Mouse (Mus musculus): ENCODE measurements at regions not wholly inside any gene's neighbourhood (a gene's known extent, or its start where the extent isn't known, plus 50 kb on each side); places are given as distances from the start of the nearest gene placed in this dataset.

DNA sequence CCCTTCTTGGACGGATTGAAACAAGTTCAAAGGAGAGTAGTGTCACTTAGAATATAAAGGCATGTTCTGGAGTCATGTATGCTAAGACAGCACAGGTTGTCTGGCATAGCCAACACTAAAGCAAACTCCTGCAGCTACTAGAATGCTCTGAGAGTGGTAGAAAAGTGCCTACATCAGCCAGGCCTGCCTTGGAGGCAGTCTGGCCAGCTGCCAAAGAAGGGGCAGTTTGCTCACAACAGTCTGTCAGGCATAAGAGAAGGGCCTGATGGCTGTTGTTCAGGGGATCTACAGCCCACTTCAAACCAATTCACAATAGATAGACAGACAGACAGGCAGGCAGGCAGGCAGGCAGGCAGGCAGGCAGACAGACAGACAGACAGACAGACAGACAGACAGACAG, 136.5 kb upstream of the Dap start:
- DNase-seq: no peak

DNA sequence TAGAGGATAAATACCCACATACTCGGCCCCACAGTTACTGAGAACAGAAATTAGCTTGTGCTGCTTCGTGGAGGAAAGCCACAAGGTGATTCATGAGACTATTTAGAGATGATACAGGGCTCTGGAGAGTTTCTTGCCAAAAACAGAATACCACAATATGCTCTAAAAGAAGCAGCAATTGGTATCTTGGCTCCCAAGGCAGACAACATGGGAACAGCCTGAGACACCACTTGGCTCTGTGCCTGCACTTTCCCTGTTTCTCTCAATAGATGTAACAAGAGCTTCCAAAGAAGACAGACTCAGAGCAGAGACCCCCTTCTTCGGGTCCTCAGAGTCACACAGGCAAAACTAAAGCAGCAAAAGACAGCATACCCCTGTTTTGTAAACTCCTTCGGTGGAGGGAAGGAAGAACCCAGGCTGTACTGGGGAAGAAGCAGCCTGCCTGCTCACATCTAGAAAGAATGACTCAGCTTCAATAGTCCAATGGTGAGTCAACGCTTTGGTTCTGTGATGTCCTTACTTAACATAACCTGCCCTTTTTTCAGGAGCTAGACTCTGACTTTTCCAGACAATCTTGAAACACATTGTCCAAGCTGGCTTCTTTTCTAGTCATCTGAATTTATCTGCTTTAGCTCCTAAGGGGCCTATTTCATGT, 132.1 kb upstream of the Dap start:
- DNase-seq: peak; percentile 85

DNA sequence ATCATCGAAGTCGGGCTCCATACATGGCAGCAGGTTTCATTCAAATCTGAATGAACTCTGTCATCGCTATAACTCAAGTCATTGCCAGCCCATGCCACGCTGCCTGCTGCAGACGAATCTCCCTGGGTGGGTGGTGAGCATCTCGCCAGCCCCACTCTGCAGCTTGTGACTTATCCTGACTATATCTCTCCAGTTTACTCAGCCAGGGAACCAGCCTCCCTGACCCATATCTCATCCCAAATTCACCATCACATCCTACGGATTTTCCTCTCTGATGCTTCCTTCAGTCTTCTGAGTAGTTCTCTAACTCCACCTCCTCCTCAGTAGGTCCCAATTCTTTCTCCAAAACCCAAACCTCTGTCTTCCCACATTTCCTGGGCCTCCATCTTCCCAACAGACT, 127.9 kb upstream of the Dap start:
- peak; percentile 37 for DNase-seq

DNA sequence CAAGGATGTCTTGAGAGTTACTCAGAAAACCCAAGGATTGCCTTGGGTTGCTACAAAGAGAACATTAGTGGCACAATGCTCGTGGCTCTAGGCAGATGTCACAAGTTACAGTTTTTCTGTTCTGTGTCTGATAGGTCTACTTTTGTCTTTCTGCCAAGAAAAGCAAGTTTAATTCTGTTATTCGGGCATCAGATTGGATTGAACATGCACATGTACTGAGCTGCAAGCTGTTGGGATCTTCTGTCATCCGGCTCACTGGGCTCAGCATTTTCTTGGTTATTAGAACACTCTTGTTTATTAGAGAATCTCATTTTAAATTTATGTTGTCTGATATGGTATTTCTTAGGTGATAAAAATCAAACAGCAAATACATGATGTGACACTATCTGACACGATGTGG, 126.8 kb upstream of the Dap start:
- DNase-seq: no peak

DNA sequence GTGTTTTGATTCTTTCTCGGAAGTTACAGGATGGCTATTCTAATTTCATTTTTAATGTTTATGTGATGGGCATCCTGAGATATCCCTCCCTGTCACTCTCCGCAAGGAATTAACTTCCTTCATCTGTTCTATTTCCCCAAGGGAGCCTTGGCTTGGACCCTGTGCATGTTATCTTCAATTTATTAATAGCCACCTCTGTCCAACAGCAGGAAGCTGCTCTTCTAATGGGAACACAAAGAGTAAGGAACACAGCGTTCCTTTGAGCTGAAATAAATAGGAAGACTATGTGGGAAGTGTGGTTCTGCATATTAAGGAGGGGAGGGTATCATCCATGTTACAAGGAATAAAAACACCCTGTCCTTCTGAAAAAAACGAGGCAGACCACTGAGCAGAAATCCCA, 119.4 kb upstream of the Dap start:
- no peak for DNase-seq

DNA sequence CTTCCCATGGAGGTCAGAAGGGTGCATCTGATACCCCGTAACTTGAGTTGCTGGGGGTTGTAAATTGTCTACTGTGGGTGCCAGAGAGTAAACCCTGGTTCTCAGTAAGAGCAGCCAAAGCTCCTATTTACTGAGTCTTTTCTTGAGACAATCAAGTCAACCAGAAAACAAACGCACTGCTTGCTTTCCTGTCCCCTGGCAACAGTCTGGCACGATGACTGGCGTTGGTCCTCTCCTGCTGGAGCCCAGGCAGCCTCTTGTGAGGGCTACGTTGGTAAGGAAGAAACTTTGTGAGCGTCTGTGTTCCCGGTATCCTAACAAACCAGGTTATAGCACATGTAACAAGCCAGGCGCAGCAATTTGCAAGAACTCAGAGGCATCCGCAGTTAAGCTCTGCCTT, 117.2 kb upstream of the Dap start:
- no peak for DNase-seq

DNA sequence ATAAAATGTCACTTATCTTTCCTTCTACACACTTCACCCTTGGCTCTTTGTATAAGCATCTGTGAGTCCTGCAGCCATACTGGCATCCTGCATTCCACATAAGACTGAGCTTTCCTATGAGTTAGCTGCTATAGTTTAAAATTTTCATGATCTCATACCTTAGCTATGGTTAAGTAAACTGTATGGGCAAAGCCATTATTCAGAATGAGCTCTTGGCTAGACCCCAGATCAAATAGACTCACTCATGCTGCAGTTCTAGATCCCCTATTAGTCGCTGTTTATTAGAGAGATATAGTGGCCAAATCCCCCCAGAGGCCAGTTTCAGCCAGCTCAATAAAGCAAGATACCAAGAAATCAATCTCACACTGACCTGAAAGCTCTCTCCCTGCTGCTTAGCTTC, 110.9 kb upstream of the Dap start:
- DNase-seq: no peak

DNA sequence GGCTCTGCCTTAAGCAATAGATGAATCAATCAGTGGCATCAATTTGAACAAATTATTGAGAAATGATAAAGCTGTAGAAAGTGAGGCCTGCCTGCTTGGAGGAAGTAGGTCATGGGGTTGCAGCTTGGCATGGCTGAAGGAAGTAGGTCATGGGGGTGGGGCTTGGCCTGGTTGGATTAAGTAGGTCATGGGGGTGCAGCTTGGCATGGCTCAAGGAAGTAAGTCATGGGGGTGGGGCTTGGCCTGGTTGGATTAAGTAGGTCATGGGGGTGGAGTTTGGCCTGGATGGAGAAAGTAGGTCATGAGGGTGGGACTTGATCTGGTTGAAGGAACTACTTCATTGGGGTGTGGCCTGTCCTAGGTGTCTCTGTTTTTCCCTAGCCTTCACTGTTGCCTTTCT, 106.8 kb upstream of the Dap start:
- DNase-seq: no peak

DNA sequence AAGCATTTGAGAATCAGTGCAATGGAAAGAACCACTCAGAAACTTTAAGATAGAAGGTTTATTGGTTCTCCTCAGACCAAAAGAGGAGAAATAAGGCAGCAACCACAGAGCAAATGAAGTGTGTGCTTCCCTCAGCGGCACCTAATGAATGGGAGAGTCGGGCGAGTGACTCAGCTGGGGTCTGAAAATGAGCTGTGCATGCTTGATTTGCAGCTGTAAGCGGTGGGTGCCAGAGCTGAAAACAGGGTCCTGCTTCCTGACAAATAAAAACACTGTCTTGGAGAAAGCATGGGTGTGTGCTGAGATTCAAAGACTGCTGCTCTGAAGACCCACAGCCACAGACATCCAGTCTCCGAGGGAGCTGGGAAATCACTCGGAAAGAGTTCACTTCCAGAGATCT, 104.0 kb upstream of the Dap start:
- no peak for DNase-seq

DNA sequence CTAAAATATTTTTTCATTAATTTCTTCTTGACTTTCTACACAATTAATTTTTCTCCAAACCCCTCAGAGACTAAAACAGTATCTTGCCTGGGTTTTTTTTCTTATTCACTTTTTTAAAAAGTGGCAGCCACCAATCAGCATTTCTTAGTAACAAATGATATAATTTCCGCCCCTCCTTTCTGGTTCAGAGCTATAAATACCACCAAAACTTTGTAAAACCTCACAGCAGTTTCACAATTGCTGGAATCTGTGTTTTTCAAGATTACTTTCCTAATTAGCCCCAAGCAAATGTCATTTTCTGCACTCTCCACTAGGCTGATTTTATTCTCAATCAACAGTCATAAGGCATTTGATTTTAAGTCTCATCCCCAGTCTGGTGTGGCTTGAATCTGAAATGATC, 98.3 kb upstream of the Dap start:
- DNase-seq: no peak

DNA sequence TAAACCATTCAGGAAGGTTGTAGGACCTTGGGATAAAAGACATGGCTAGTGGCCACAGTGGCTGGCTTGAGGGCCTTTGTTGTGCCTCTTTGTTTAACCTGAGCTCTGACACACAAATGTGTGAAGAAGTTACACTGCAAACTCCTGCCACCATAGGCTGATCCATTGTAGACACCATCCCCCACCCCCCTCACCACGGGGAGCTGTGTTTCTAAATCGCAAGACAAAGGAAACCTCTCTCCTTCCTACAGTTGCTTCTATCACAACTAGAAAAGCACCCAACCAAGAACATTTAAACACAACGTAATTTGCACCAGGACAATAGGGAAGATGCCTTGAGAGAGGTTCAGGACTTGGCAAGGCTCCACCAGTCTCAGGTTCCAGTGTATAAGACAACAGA, 97.1 kb upstream of the Dap start:
- no peak for DNase-seq

DNA sequence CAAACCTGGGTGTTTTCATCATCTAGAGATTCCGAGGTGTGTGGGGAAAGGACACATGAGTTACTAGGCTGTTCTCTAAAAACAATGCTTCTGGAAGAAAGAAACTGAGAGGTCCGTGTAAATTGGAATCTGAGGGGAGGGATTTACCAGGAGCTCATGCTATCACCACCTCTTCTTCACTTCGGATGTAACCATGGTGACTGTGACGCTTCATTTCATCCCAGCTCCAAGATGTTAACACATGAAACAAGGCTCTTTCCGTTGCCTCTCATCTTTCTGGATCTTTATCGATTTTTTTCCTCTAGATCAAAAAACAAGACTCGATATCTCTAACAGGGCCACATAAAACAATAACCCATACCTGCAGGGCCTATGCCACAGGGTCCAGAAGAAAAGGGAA, 89.2 kb upstream of the Dap start:
- peak; percentile 33 for DNase-seq

DNA sequence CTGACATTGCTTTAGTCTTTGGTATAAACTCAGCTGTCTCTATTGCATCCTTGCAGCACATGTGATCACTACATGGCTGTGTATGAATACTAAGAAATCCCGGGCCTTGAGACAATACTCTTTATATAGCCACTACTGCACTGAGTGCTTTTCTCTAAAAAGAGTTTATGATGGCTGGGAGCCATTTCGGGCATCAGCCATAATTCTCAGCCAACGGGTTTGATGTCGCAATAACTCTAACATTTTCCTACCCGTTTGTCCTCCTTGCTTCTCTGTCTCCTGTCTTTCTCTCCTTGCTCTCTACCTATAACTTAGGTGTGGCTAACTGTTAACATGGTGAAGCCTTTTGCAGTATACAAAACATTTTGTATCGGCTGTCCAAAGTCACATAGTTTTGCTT, 85.5 kb upstream of the Dap start:
- DNase-seq: no peak

DNA sequence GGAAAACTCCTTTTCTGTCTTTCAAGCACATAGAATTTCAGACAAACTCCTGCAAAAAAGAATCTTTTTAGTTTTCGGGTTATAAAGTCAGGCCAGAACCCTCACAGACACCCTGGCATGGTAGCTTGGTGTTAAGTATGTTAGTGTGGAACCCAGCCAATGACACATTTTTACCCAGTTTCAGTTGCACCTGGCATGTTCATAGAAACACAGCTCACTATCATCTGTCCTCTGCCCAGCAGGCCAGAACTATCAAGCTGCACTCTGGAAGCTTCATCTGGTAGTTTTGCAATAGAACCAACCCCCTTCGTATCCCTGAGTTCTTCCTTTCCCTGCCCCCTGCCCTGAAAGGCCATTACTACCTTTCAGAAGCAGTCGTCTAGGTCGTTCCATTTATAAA, 82.4 kb upstream of the Dap start:
- DNase-seq: no peak

DNA sequence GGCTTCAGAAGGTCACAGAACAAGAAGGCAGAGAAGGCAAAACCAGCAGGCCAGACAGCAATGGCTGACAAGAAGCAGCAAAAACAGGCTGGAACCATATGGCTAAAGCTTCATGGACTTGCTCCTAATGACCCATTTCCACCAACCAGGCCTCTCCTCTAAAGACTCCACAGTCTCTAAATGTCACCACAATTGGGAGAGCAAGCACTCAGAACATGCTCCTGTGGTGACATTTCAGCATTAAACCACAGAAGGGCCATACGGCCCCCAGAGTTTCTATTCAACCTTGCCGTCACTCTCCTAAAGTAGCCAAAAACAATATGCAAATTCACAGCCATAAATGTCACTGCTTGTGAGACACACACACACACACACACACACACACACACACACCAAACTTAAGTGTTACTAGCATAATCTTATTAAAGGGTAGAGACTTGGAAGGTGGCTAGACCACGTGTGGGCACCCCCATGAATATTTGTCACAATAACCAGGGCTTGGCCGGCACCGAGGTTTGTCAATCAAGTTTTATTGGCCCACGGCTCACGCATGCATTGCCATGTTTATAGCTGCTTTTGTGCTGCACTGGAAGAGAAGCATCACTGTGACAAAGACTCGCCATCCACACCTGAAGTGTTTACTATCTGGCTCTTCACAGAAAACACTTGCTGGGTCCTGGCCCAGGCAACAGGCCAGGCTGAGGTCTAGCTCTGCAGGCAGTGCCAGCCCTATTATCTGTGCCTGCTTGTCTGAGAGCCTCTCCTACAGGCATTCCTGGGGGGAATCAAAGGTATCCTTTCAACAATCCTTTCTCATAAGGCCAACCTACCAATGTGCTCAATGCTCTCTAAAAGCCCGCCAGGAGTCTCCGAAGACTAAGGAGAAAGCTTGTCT, 75.6 kb upstream of the Dap start:
- DNase-seq: no peak

DNA sequence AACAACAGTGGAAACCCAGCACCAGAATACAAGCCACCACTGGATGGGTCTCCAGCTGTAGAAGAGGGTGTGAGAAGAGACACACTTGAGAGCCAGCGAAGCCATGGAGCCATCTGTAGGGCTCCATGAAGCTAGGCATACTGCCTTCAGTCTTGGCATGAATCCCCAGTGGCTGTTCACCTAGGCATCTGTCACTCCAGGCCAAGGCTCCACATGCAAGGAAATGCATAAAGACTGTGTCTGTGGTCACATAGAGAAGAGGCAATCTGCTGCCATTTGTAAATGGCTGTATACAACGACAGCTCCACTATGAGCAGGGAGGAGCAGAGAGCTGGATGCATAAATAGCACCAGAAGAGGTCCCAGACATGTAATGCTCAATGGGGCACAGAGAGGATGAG, 74.3 kb upstream of the Dap start:
- no peak for DNase-seq

DNA sequence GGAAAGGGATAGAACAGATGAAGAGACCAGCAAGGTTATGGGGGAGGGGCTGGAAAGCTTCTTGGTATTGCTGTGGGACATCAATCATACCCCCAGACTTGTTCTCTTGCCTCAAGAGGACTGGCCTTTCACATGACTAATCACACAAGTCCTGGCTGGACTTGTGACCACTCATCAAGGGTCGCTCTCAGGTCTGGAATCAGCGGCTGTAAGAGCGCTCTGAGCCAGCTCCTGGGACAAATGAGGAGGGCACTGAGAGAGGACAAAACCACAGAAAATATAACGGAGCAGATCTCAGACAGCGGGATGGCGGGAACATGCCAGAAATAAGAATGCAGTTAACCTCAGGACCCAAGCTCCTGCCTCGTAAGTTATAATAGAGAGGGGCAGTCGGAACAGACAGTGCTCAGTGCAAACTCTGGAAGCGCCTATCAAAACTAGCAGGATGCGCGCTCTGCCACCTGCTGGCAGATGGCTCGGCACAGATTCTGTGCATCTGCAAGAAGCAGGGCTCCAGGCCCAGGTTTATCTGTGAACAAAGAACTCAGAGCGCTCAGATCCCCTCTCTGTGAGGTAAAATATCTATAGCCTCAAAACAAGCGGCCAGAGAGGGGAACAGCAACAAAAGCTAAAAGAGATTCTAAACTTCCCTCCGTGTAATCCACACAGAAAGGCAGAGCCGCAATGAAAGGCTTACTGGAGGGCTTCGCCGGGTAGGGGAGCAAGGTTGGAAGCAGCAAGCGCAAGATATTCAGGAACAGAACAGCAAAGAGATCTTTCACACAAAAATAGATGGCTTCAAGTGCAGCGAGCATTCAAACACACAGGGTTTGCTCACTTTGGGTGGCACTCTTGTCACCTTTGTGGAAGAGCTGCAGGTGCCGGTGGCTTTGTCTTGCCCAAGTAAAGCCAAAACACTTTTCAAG, 73.3 kb upstream of the Dap start:
- peak; percentile 76 for DNase-seq

DNA sequence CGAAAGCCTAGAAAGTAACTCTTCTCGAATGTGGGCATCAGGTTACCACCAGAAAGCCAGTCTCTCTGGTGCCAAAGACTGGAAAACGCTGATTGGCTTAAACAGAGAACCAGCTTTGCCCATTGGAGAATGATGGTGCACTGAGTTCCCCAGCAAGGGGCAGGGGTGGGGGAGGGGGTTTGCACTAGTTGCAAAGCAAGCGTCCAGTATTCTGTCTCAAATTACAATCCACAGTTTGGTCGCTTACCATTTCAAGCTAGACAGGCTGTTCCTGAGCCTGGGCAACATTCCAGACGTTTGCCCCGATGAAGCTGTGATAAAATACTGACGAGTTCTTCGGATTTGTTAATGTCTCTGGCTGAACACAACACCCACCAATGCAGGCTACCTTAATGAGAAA, 69.0 kb upstream of the Dap start:
- DNase-seq: no peak

DNA sequence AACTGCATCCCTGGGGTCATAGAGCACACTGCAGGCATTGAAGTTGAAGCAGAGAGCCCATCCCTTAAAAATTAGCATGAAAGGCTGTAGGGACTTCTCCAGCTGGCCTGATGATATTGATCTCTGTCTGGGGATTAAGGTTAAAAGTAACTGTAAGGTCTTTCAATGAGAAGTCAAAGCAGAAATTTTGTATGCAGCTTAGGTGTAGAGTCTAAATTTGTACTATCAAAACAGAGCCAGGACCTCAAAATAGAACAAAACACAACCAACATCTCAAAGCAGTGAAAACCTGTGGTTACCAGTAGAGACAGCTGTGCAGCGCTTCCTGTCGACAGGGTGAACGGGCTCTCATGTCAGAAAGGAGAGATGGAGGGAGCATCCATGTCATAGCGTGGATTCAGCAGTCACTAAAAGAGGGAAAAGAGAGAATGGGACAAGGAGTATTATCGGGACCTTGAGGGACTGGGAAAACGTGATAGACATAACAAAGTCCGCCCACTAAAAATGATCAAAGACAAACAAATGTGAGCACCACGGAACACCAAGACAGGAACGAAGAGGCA, 57.5 kb upstream of the Dap start:
- DNase-seq: no peak

DNA sequence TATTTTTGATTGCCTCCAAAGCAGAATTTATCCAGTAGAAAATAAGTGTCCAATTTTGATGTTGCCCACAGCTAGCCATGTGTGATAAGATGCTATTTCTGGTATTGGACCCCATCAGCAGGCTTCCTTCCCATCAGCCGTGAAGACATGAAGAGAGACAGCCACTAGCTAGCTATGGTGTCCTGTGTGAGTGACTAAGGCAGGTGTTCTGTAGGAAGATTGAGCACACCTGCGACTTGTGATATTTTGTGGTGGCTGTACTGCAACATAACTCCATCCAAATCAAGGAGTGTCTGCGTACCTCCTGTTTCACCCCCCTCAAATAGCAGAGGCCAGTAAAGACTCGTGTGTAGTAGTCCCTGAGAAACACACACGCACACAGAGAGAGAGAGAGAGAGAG, 56.6 kb upstream of the Dap start:
- no peak for DNase-seq

DNA sequence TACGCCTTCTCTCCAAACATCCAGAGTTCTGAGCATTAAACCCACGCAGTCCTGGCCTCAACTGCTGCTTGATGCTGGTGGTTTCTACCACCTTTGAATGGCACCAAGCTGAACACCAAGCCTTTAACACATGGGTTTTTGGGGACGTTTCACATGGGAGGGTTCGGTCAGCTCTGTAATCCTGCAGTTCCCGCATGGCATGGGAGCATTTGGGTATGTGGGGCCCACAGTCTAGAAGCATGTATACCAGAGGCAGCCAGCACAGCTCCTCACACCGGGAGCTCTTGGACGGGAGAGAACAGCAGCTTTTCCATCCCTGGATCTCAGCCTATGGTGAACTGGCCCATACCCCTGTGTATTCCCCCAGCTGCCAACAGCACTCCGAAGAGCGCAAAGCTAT, 55.9 kb upstream of the Dap start:
- no peak for DNase-seq

DNA sequence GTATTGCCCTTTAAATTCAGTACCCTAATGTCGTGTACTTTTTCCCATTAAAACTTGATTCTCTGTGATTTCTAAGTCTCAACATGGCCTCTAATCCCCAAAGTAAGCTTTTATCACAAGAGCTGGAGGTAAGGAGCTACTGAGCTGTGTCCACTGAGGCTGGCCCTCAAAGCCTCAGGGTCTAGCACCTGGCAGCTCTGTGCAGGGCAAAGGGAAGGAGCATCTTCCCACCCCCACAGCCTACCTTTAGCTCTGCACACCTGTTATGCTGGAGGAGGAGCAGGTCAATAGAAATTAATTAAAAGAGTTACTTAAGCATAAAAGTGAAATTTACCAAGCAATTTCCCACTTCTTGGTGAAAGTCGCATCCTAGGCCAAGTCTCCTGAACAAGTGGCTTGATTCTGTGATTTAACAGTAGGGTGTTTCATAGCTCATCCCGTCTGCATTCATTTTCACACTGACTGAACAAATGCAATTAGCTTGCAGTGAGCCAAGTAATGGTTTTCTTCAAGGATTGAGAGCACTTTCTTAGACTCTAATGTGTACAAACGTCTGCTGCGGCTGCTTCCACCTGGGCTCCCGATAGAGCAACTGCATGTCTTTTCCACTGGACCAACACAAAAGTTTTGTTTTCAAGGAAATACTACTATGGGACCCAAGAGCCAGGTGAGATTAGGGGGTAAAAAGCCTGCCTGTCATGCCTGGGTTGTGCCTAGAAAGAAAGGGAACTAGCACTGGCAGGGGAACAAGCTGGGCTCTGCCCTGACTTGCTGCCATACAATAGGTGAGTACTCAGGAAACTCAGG, 50.6 kb upstream of the Dap start:
- DNase-seq: no peak
